Mouse (Mus musculus): ENCODE data around the gene Llgl2. TPM values are rescaled to one million over a fixed set of nuclear protein-coding genes. Genes with fewer than 3 reads are reported as not detected.
A peak's percentile ranks its signal among the peaks of the same experiment; 100 is the strongest.

Gene Llgl2
- total RNA-seq, 2 experiments from 2014 or later, result 19.0 to 21.6 TPM

GRCm38 (mm10) chr11:115808696-115809310, 15.0 kb upstream of the Llgl2 start:
- no peak for DNase-seq (ENCODE audit: low spot score in 2 of 2)

DNA sequence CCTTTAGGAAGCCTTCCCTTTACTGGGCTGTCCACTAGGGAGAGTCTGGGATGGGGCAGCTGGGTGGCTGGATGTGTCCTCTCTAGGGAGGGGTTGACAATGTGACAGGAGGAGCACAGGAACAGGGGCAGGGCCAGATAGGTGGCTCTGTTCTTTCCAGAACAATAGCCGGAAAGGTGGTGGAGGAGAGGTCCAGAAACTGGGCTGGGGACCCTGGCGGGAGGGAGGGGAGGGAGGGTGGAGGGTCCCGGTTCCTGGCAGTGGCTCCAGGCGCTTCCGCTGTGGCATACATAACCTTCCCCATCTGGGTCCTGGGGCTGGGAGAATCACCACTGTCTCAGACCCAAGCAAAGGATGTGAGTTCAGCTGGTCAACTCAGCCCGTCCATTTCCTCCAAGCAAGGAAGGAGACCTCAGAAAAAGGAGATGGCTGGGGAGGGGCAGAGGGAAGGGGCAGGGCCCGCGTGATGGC, 14.5 kb upstream of the Llgl2 start:
- no peak for DNase-seq (ENCODE audit: low spot score in 2 of 2)

GRCm38 (mm10) chr11:115810377-115810776, 13.5 kb upstream of the Llgl2 start:
- no peak for DNase-seq (ENCODE audit: low spot score in 2 of 2)

- DNase-seq (ENCODE audit: low spot score in 2 of 2), result no peak
These were observed 12.3 kb upstream of the Llgl2 start for GRCm38 (mm10) chr11:115811381-115812093.

DNA sequence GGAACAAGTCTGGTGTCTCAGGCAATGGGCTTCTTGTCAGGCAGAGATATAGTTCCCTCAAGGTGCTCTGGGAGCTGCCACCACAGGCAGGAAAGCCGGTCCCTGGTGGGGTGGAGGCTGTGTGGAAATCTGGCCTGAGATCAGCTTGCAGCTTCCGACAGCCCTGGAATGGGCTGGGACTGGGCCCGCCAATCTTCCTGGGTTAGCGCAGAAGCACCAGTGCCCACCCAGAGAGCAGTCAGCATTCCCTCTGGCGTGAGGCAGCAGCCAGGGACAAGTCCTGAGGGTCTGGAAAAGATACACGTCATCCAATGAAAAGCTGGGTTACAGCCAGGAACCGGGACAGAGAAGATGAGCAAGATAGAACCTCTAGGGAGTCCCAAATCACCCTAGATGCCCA, 11.8 kb upstream of the Llgl2 start:
- no peak for DNase-seq (ENCODE audit: low spot score in 2 of 2)

DNA sequence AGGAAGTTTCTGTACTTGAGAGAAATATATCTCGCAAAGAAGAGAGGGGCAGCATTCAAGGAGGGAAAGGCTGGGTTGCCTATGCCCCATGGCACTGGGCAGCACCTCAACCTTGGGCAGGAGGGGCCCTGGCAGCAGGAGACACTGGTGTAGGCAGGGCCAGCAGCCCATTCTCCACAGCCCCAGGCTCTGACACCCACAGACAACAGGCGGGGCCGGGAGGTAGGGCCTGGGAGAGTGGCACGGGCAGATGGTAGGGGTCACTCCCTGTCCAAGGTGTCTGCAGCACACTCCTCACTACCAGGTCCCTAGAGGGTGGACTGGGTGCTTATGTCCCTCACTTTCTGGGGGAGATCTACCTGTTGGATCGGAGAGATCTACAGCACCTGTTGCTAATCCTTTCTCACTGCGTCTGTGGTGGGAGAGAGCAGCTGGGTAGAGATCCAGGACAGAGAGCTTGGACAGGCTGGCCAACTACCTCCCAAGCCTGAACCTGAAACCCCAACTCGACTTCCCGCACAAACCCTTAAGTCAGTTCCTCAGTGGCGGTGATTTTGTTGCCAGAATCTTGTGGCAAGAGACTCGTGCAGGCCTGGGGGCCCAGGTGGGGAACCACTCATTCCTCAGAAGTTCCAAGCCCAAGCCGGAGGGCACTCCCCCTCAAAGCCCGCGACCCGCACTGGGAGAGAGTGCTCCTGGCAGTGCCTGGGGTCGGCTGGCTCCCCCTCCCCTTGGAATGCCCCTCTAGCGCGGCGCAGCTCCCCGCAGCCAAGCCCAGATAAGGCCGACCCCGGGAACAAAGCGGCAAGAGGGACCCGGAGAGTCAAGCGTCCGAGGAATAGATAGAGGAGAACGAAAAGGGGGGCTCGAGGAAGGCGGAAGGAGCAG, 11.1 kb upstream of the Llgl2 start:
- no peak for DNase-seq (ENCODE audit: low spot score in 2 of 2)

GRCm38 (mm10) chr11:115813507-115814296, 10.1 kb upstream of the Llgl2 start, which contains the start of gene Caskin2:
Gene Caskin2, minus strand, starts transcription at chr11:115813639.
- peak; percentile 94 to 98 for DNase-seq (ENCODE audit: low spot score in 2 of 2)

DNA sequence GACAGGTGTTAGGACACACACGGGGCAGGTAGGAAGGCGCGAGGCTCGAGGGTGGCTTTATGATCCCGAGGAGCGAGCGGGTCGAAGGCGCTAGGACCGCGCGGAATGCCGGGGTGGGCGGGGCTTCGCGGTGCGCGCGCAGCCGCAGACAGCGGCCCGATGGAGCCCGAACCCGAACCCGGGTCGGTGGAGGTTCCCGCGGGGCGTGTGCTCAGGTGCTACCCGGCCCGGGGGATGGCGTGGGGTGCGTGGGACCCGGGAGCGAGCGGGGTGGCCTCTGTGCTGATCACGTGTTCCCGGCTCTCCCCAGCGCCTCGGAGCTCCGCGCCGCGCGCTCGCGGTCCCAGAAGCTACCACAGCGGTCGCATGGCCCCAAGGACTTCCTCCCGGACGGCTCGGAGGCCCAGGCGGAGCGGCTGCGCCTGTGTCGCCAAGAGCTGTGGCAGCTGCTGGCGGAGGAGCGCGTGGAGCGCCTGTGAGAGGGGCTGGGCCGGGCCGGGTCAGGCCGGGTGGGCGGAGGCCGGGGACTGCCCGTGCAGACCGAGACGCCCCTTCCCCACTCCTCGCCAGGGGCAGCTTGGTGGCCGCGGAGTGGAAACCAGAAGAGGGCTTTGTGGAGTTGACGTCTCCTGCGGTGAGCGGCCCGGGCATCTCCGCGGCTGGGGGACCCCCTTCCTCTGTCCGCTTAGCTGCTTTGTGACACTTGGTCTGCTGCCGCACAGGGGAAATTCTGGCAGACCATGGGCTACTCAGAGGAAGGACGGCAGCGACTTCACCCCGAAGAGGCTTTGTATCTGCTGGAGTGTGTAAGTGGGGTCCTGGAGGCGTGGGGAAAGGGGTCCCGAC, 9.0 kb upstream of the Llgl2 start, which contains the start of gene Tsen54:
Gene Tsen54 (plus strand): TSS at position 120 of the 846 bp plus-strand sequence.
- DNase-seq (ENCODE audit: low spot score in 2 of 2), result peak; percentile 86 to 89

DNA sequence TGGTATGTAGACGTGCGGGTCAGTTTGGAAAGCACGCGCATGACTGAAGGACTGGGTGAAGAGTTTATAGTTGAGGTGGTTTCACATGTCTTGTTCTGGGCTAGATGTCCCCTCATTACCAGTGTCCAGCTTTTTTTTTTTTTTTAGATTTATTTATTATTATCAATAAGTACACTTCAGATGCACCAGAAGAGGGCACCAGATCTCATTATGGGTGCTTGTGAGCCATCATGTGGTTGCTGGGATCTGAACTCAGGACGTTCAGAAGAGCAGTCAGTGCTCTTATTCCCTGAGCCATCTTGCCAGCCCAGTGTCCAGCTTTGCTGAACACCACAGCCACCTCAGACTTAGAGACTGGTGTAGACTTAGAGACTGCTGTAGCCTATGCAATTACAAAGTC, 6.5 kb upstream of the Llgl2 start:
- no peak for DNase-seq (ENCODE audit: low spot score in 2 of 2)

DNA sequence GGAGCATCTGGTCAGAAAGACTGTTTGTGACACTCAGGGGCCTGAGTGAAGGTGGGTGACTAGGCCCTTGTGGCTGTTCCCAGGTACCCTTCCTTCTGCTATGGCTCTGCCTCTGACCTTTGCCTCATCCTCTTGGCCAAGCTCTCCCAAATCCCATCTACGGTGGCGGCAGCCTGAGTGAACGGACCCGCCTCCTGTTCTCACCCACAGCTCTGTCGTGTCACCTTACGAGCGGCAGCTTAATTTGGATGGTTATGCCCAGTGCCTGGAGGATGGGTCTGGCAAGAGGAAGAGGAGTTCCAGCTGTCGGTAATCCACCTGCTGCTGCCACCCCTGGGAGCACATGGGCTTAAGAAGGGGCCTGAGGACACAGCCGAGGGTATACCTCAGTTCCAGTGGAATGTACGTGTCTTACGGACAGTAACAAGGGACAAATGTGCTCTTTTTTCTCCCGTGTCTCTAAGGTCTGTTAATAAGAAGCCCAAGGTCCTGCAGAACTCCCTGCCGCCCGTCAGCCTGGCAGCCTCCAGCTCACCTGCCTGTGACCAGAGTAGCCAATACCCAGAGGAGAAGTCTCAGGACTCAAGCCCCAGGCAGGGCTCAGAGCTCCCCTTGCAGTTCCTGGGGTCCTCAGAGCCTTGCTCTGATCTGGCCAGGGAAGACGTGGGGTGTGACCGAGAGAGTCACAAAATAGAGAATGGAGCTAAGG, 3.8 kb upstream of the Llgl2 start:
- no peak for DNase-seq (ENCODE audit: low spot score in 2 of 2)

- DNase-seq (ENCODE audit: low spot score in 2 of 2), result no peak
These were observed 2.8 kb upstream of the Llgl2 start for GRCm38 (mm10) chr11:115821001-115821400.

- DNase-seq (ENCODE audit: low spot score in 2 of 2), result no peak
These were observed 964 bp downstream of the Llgl2 start for GRCm38 (mm10) chr11:115824813-115825212.

GRCm38 (mm10) chr11:115826487-115826886, 2.6 kb downstream of the Llgl2 start:
- no peak for DNase-seq (ENCODE audit: low spot score in 2 of 2)

DNA sequence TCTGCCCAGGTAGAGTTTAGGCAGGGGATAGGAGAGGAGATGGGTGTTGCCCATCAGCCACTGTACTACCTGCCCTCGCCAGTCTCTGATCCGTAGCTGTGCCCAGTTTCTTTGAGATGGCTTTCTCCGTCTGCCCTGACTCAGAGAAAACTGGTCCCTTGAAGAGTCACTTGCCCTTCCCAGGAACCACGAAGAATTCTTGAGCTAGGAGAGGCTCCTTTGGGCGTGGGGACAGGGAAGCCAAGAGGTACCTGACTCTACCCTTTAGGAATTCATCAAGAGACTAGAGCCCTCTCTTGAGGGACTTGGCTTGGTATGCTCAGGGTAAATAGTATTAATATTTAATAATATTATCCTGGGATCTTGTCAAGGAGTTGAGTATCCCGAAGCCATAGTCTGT, 3.8 kb downstream of the Llgl2 start:
- no peak for DNase-seq (ENCODE audit: low spot score in 2 of 2)

DNA sequence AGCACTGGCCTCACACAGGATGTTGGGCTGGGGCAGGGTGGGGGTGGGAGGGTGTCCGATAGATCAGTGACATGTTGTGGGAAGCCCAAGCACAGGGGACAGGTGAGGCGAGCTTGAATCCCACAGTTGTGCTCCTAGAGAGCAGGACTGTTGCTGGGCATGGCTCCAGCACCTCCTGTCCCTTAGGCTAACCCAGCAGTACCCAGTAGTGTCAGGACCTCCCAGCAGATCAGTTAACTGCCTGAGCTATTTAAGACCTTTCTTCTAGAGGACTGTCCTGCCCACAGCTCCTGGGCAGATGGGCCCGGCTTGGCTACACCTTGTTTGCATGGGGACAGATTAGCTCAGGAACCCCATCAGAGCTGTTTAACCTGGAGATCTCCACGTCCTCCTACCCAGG, 5.2 kb downstream of the Llgl2 start:
- no peak for DNase-seq (ENCODE audit: low spot score in 2 of 2)

- no peak for DNase-seq (ENCODE audit: low spot score in 2 of 2)
These were observed 6.9 kb downstream of the Llgl2 start for GRCm38 (mm10) chr11:115830550-115831325.

- DNase-seq (ENCODE audit: low spot score in 2 of 2), result no peak
These were observed 7.7 kb downstream of the Llgl2 start for GRCm38 (mm10) chr11:115831518-115831917.

GRCm38 (mm10) chr11:115832064-115832463, 8.2 kb downstream of the Llgl2 start:
- DNase-seq (ENCODE audit: low spot score in 2 of 2), result no peak
